Comparison of ENCODE assay signal across 9 mouse cellular contexts in genomic region chr15:77761561-77762380, GRCm38 (mm10). TPM values are rescaled to one million over a fixed set of nuclear protein-coding genes. Genes with fewer than 3 reads are reported as not detected.
DNase-seq lines count a peak whose midpoint lies in the region; ATAC-seq and TF ChIP-seq lines count a peak whose summit lies in the region.
"Had no signal": no experiment of that assay in that cellular context is flagged by ENCODE, and none has a peak within 500 bp of the region (broad histone marks: within the 10 kb centered on the region; RNA-seq: fewer than 3 reads in every experiment).

No protein-coding gene starts in this region.

- ATAC-seq in megakaryocyte-erythroid progenitor cell, adult 5-6 weeks (replicated peaks; ENCODE audit: low FRiP score, low TSS enrichment, poor library complexity, severe bottlenecking) = peak; percentile 77

- H3K4me3 ChIP-seq in left cerebral cortex, adult 2 months = no peak overlapping the region
- H3K4me3 ChIP-seq: midbrain, embryonic 12.5 days had no signal

- TF ChIP-seq CTCF in left cerebral cortex, adult 2 months (IDR thresholded peaks at IDR 0.05) = peak; percentile 70

- DNase-seq in adrenal gland, adult (ENCODE audit: inconsistent age in 2 of 2, low spot score in 1 of 2) = peak; percentile 76 to 86
- DNase-seq in adrenal gland, postnatal 4 days (ENCODE audit: low spot score in 2 of 2) = no peak
- no peak for DNase-seq in left cerebral cortex, adult 2 months (ENCODE audit: extremely low spot score in 1 of 2, low spot score in 2 of 2)
- DNase-seq in left cerebral cortex, postnatal 25 days (ENCODE audit: low spot score in 2 of 2) = no peak
- peak; percentile 80 for DNase-seq in brain, adult 2 months (ENCODE audit: low read depth, low spot score)
- DNase-seq in kidney, adult 9 months = peak; percentile 42
- no peak for DNase-seq in ovary, postnatal 10 days (ENCODE audit: low spot score)

- intact Hi-C loops in left cerebral cortex, adult 2 months (cut with DNase I) = no loop called here
- intact Hi-C loops in left cerebral cortex, postnatal 25 days (cut with DNase I) = loop anchor here (5.0 kb wide), 1 partner anchor 156 kb away; no protein-coding TSS in a partner anchor

- no peak overlapping the region for H3K27ac ChIP-seq in left cerebral cortex, adult 2 months
- H3K27ac ChIP-seq: midbrain, embryonic 12.5 days had no signal

RNA-seq across cellular contexts. Expression of gene Apol8, which starts 5.0 kb away (rescaled TPM):
- 1 to 10 TPM; 1.7 to 4.8 TPM for total RNA-seq in adrenal gland, postnatal 4 days (2021)
- total RNA-seq in left cerebral cortex, adult 2 months (2021) = 1 to 10 TPM; 5.1 to 5.8 TPM
- 1 to 10 TPM; 2.2 to 3.3 TPM for total RNA-seq in left cerebral cortex, postnatal 25 days (2021)
- total RNA-seq in megakaryocyte-erythroid progenitor cell, adult 5-6 weeks (2014; fragmentation: Nextera tagmentation) = 3.8 and 5.5 TPM in 2 replicates
- total RNA-seq in megakaryocyte-erythroid progenitor cell, adult 5-6 weeks (2017) = 1.4 and 1.6 TPM in 2 replicates

RNA-seq across cellular contexts. Expression of gene Apol9b, which starts 32.9 kb away (rescaled TPM):
- under 1 TPM; 0.20 to 0.25 TPM for total RNA-seq in adrenal gland, postnatal 4 days (2021)
- not detected for total RNA-seq in left cerebral cortex, adult 2 months (2021)
- not detected for total RNA-seq in left cerebral cortex, postnatal 25 days (2021)
- total RNA-seq in megakaryocyte-erythroid progenitor cell, adult 5-6 weeks (2014; fragmentation: Nextera tagmentation) = not detected in 2 replicates
- 0.38 TPM in 1 of 2 replicates, not detected in the other for total RNA-seq in megakaryocyte-erythroid progenitor cell, adult 5-6 weeks (2017)

Comparison
In these comparisons a context has a peak if more than half of its experiments do, and no peak if none do; other contexts are left out.
1. DNase-seq: peak in adrenal gland, adult (2 of 2), brain, adult 2 months (single experiment) and kidney, adult 9 months (single experiment); none in adrenal gland, postnatal 4 days (0 of 2), left cerebral cortex, adult 2 months (0 of 2), left cerebral cortex, postnatal 25 days (0 of 2) and ovary, postnatal 10 days (single experiment).